In the genomic region with DNA sequence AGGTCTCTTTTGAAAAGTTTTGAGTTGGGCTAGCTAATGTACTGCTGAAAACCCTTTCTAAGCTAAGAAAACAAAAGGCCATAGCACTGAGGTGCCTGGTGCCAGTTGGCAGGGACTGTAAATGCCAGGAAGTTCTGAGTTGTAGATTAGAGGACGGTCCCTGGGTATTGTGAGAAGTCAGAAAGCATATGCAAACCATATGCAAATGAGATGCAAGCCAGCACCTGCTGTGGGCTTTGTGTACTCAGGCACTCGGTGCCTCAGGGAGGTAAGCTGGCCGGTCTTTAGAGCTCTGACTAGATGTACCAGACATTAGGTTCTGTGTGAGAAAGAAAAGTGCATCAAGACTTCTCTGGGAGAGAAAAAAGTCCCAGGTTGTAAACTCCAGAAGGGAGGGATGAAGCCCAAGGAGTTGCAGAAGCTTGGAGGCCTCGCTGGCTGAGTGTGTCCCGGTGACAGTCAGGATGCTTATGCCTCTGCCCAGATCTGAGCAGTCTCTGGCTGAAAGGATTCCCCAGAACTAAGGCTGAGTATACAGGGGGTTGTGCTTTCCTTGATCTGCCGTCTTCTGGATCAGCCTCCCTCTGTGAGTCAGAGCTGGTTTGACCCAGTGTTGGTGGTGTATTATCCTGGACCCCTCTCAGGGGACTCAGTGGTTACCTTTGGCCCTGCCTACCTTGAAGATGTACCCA, we compare ENCODE assay signal across 13 mouse cellular contexts.
DNase-seq lines count a peak whose midpoint lies in the region; ATAC-seq lines count a peak whose summit lies in the region.
"Had no signal": no experiment of that assay in that cellular context is flagged by ENCODE, and none has a peak within 500 bp of the region (broad histone marks: within the 10 kb centered on the region; RNA-seq: fewer than 3 reads in every experiment).

No protein-coding gene starts in this region.

- WGBS in forebrain, embryonic 13.5 days = 8% methylated on average over 6 of the region's 6 CpGs
- 15% methylated on average over 6 of the region's 6 CpGs for WGBS in hindbrain, embryonic 16.5 days
- WGBS in neural tube, embryonic 12.5 days = 21% methylated on average over 6 of the region's 6 CpGs

- no peak overlapping the region for H3K4me3 ChIP-seq in forebrain, embryonic 13.5 days
- no peak overlapping the region for H3K4me3 ChIP-seq in hindbrain, embryonic 16.5 days (ENCODE audit: low read length)
- H3K4me3 ChIP-seq in neural tube, embryonic 12.5 days = no peak overlapping the region
- H3K4me3 ChIP-seq: heart, embryonic 13.5 days; limb, embryonic 12.5 days; megakaryocyte, embryonic 14.5 days; stomach, embryonic 15.5 days had no signal

- H3K27me3 ChIP-seq in forebrain, embryonic 13.5 days = no peaks in the 10 kb centered on the region
- H3K27me3 ChIP-seq in hindbrain, embryonic 16.5 days (replicated peaks; ENCODE audit: control insufficient read depth, insufficient read depth, low read length) = no peaks in the 10 kb centered on the region
- H3K27me3 ChIP-seq in neural tube, embryonic 12.5 days (replicated peaks) = no peaks in the 10 kb centered on the region
- H3K27me3 ChIP-seq: limb, embryonic 12.5 days; stomach, embryonic 15.5 days had no signal

- H3K4me1 ChIP-seq in forebrain, embryonic 13.5 days = peaks cover 47% of the 10 kb centered on the region
- H3K4me1 ChIP-seq in hindbrain, embryonic 16.5 days (ENCODE audit: control insufficient read depth, insufficient read depth, low read depth, low read length) = no peaks in the 10 kb centered on the region
- H3K4me1 ChIP-seq in neural tube, embryonic 12.5 days = peaks cover 8% of the 10 kb centered on the region
- H3K4me1 ChIP-seq: heart, embryonic 13.5 days; megakaryocyte, embryonic 14.5 days; stomach, embryonic 15.5 days had no signal

- DNase-seq in ZHBTc4 (ENCODE audit: low read depth, low spot score) (peak; percentile 61), adipocyte (ENCODE audit: low spot score) (no peak)
- DNase-seq in thymus, adult 18-20 months = no peak
- DNase-seq in right cerebral cortex, postnatal 4 days = no peak
- DNase-seq: cerebellum, adult 18-20 months; liver, postnatal 0 days had no signal

- H3K27ac ChIP-seq in forebrain, embryonic 13.5 days = peak overlapping the region; percentile 90
- peak overlapping the region; percentile 60 for H3K27ac ChIP-seq in hindbrain, embryonic 16.5 days (ENCODE audit: low read depth, low read length)
- 0 out of 2 replicates have a peak overlapping the region, but pooled peaks have one; percentile 43 for H3K27ac ChIP-seq in neural tube, embryonic 12.5 days
- H3K27ac ChIP-seq: heart, embryonic 13.5 days; limb, embryonic 12.5 days; stomach, embryonic 15.5 days had no signal

- no peaks in the 10 kb centered on the region for H3K36me3 ChIP-seq in forebrain, embryonic 13.5 days (ENCODE audit: poor library complexity, severe bottlenecking)
- H3K36me3 ChIP-seq in hindbrain, embryonic 16.5 days (ENCODE audit: control insufficient read depth, insufficient read depth, low read length) = no peaks in the 10 kb centered on the region
- H3K36me3 ChIP-seq in neural tube, embryonic 12.5 days = no peaks in the 10 kb centered on the region
- H3K36me3 ChIP-seq: heart, embryonic 13.5 days; limb, embryonic 12.5 days; stomach, embryonic 15.5 days had no signal

- no peaks in the 10 kb centered on the region for H3K9me3 ChIP-seq in forebrain, embryonic 13.5 days (replicated peaks)
- H3K9me3 ChIP-seq in hindbrain, embryonic 16.5 days (ENCODE audit: control insufficient read depth, low read length) = no peaks in the 10 kb centered on the region
- H3K9me3 ChIP-seq in neural tube, embryonic 12.5 days = no peaks in the 10 kb centered on the region
- H3K9me3 ChIP-seq: heart, embryonic 13.5 days; limb, embryonic 12.5 days; megakaryocyte, embryonic 14.5 days; stomach, embryonic 15.5 days had no signal

- no peak overlapping the region for H3K9ac ChIP-seq in forebrain, embryonic 13.5 days
- H3K9ac ChIP-seq in hindbrain, embryonic 16.5 days (ENCODE audit: low read depth, low read length) = no peak overlapping the region
- H3K9ac ChIP-seq in neural tube, embryonic 12.5 days = no peak overlapping the region
- H3K9ac ChIP-seq: heart, embryonic 13.5 days; limb, embryonic 12.5 days; liver, postnatal 0 days; stomach, embryonic 15.5 days had no signal

- peak; percentile 90 for ATAC-seq in forebrain, embryonic 13.5 days
- peak; percentile 67 for ATAC-seq in hindbrain, embryonic 16.5 days
- ATAC-seq in neural tube, embryonic 12.5 days (ENCODE audit: low FRiP score, low read depth) = peak; percentile 82
- ATAC-seq: liver, postnatal 0 days had no signal

- no peak overlapping the region for H3K4me2 ChIP-seq in forebrain, embryonic 13.5 days
- no peak overlapping the region for H3K4me2 ChIP-seq in hindbrain, embryonic 16.5 days (ENCODE audit: low read length)
- H3K4me2 ChIP-seq in neural tube, embryonic 12.5 days (replicated peaks) = no peak overlapping the region
- H3K4me2 ChIP-seq: heart, embryonic 13.5 days; limb, embryonic 12.5 days; stomach, embryonic 15.5 days had no signal
